Mouse (Mus musculus): ENCODE data around the gene Nudt6. TPM values are rescaled to one million over a fixed set of nuclear protein-coding genes. Genes with fewer than 3 reads are reported as not detected.

The Nudt6 gene
- polyA plus RNA-seq (2012; ENCODE audit: low replicate concordance): 17.9 and 19.9 TPM in 2 replicates

DNA sequence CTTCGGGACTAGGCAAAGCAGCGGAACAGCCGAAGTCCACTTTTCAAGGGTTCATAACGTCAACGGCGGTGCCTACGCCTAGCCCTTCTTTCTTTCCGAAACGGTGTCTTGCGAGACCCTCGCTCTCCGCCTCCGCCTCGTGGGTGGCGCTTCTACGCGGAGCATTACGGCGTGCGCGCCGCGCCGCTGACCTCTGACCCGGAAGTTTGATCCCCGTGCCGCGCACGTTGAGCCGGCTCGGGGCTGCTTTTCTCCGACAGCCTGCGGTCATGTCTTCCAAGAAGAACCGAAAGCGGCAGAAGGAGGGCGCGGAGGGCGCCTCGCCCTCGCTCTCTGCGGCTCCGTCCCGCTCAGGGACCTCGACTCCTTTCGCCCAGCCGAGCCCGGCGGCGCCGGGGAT, at the start of gene Nudt6:
Gene Nudt6, minus strand, starts transcription at position 140 of the 400 bp plus-strand sequence.

DNA sequence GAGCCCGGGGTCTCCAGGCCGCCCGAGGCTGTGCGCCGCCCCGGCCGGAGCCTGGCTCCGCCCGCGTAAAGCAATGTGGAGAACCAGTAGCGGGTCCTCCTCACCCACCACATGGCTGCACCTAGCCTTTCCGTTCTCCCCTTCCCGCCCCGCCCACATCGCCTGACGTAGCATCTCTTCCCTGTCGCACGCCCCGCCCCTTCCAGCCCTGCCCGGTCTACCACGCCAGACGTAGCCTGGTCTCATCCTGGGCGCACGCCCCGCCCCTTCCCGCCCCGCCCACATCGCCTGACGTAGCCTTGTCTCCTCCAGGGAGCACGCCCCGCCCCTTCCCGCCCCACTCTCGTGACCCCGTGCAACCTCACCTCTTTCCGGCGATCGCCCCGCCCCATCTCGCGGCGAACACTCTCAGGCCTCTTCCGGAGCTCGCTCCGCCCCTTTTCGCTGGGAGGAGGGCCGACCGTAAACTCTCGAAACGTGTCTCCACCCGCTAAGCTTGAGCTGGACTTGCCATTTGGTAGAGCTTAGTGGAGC, 486 bp downstream of the Nudt6 start, which contains the start of gene Spata5:
Gene Spata5, plus strand, starts transcription at position 439 of the 534 bp plus-strand sequence.

Other genes with a start within 250 kb of the Nudt6 start
- gene Il21, start 187.6 kb downstream of the Nudt6 start, polyA plus RNA-seq (2012; ENCODE audit: low replicate concordance): not detected in 2 replicates
- 0.05 and 0.28 TPM in 2 replicates for gene Bbs12, start 107.7 kb downstream of the Nudt6 start, polyA plus RNA-seq (2012; ENCODE audit: low replicate concordance)
- 0.43 and 1.6 TPM in 2 replicates for gene Cetn4, start 107.5 kb downstream of the Nudt6 start, polyA plus RNA-seq (2012; ENCODE audit: low replicate concordance)
- gene Fgf2, start 71.9 kb downstream of the Nudt6 start, polyA plus RNA-seq (2012; ENCODE audit: low replicate concordance): 0.02 and 0.12 TPM in 2 replicates
- gene Spata5, start 315 bp downstream of the Nudt6 start, polyA plus RNA-seq (2012; ENCODE audit: low replicate concordance): 8.8 and 10.2 TPM in 2 replicates
- 1.2 TPM in 2 replicates for gene Spry1, start 219.7 kb upstream of the Nudt6 start, polyA plus RNA-seq (2012; ENCODE audit: low replicate concordance)